Mouse (Mus musculus) testis, postnatal 14 days (tissue): ENCODE measurements at regions not wholly inside any gene's neighbourhood (a gene's known extent, or its start where the extent isn't known, plus 50 kb on each side); places are given as distances from the start of the nearest gene placed in this dataset.

Experiments used
- DNase-seq: peaks from one replicate; pipeline ENCODE4 v3.0.0; 2021; ENCODE audit warnings: low spot score

DNA sequence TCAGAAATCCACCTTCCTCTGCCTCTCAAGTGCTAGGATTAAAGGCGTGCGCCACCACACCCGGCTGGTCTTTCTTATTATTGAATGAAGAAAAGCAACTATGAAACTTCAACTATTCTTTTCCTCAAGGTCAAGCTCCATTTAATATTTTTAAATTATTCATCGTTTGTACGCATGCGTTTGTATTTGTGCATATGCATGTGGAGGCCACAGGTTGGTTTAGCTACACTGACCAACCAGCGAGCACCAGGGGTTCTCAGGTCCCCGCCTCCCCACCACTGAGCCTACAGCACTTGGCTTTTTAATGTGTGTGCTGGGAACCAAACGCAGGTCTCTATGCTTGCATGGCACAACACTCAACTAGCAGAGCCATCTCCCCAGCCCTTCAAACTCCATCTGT, 51.0 kb upstream of the Tmem252 start:
- no peak for DNase-seq

DNA sequence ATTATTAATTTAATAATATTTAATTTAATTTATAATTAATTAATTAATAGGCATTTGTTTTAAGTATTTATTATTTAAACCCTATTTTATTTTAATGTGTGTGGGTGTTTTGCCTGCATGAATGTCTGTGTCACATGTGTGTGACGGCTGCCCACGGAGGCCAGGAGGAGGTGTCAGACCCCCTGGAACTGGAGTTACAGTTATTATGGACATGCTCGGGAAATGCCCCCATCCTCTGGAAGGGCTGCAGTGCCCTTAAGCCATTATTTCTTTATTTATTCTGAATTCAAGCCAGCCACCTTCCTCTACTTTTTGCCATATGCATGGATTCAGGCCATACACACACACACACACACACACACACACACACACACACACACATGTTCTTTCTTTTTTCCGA, 51.5 kb upstream of the Tmem252 start:
- no peak for DNase-seq

DNA sequence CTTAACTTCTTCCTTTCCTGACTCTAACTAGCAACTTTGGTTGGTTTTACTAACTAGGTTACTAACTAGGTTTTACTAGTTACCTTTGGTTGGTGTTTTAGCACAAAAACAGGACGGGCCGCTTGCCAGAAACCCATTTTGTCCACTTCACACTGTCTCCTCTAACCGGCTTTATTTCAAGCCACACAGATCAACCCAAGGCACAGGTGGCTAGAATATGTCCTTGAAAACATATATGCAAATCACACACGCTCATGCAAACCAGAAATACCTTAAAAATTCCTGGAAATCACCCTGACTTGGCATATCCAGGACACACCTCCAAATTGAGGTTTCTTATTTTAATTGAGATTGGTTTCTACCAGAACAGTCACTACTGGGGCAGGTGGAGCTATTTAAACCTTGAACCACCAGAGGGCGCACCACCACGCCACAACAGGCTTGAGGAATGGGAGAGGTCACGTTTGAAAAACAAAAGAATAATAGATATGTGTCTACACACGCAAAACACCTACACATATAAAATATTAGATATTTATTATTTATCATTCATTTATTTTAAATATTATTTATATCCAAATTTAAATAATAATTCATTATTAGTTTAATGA, 52.1 kb upstream of the Tmem252 start:
- peak; percentile 49 for DNase-seq

DNA sequence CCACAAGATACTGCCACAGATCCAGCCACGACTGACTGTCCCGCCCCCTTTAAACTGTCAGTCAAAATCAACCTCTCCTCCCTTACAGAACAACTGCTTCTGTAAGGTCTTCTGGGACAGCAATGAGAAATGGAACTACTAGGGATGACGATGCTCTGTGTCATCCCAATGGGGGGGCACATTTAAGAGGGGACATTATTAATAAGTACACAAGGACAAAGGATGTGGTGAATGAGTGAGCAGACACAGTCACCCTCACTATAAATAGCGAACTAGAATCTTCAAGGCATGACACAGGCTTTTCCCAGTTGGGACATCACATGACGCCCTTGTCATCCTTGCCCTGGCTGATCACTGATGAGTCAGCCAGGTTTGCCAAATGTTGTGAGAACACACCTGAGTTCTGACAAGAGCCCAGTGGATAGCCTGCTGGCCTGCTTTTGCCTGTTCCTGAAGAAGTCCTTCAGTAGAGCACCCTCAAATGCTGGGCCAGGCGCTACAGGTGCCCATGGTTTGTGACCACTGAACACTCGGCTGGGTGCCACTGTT, 58.0 kb upstream of the Tmem252 start:
- no peak for DNase-seq

DNA sequence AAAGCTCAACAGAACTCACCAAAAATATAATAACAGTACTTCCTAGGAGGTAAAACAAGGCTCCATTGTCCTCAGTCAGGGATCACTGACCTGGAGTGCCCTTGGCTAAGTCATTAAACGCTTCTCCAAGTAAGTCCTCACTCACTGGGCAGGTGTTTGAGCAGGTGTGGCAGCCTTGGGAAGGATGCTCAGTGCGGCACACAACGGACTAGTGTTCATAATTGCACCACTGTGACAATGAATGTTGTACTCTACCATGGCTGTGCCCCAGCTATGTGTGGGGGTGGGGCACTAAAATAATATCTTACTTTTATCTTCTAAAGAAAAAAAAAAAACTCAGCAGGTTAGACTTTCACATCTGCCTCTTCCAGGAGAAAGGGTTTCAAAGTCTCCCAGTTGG, 52.2 kb upstream of the Pip5k1b start:
- DNase-seq: no peak

DNA sequence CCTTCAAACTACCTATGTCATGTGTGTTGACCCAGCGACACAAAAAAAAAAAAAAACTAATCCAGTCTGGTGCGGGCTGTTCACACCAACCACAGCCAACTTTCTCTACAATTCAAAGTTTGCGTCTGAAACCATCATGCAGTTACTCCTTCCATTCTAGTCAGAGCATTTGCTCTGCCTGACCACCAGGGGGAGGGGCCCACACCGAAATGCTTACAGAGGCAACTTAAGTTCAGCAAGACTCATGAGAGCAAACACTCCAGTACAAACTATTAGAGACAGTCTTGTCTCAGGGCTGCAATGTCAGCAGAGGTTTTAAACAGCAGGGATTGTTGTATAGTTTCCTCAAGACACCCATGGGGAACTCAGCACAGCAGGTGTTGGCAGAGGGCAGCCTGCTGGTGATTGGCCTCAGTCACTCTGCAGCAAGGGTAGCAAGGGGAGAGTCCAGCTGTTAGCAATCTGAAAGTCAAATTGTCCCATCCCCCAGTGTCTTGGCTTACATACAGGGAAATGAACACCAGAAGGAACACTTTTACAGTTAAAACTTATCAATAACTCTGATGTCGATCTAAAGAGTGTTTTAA, 50.8 kb upstream of the Pip5k1b start:
- DNase-seq: no peak
